Mouse (Mus musculus): Measurements from ENCODE around the gene Trim50.

Trim50 gene

DNA sequence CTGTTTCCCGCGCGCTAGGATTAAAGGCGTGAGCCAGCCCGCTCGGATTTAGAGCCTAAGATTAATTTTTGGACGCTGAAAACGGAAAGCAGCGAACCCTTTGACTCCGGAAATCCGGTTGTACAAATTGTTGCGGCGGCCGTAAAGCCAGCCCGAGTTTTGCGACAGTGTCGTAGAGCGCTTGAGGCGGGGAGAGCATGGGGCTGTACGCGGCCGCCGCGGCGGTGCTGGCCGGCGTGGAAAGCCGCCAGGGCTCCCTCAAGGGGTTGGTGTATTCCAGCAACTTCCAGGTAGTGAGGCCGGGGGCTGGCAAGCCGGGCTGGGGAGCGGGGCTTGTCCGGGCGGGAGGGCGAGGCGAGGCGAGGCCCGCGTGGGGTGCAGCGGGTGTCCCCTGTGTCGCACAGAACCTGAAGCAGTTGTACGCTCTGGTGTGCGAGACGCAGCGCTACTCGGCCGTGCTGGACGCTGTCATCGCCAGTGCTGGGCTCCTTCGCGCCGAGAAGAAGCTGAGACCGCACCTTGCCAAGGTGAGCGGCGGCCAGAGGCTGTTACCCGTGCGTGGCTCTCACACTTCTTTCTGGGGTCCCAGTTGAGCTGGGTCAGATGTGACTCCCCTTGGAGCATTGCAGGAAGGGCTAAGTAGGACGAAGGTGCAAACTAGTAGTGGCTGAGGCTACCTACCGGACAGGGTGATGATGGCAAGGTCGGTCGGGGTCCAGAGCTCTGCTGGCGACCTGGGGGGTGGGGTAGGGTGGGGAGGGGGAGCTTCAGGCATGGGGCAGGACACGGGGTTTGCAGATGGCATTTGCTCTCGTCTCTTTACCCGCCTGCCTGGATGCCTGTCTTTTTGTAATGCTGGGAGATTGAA is 16.9 kb downstream of the Trim50 start, which contains the start of gene Nsun5:
Gene Nsun5, plus strand, starts transcription at position 167 of the 868 bp plus-strand sequence.
- DNase-seq (ENCODE audit: low spot score) = peak; percentile 95

DNA sequence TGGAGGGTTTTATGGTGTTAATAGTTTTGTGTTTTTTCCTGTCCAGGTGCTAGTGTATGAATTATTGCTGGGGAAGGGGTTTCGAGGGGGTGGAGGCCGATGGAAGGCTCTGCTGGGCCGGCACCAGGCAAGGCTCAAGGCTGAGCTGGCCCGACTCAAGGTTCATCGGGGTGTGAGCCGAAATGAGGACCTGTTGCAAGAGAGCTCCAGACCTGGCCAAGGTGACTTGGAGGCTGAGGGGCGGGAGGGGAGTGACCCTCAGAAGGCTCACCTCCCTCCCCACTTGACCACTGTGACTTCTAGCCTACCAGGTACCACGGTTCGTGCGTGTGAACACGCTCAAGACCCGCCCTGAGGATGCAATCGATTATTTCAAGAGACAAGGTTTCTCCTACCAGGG is 18.1 kb downstream of the Trim50 start:
- no peak for DNase-seq (ENCODE audit: low spot score)

DNA sequence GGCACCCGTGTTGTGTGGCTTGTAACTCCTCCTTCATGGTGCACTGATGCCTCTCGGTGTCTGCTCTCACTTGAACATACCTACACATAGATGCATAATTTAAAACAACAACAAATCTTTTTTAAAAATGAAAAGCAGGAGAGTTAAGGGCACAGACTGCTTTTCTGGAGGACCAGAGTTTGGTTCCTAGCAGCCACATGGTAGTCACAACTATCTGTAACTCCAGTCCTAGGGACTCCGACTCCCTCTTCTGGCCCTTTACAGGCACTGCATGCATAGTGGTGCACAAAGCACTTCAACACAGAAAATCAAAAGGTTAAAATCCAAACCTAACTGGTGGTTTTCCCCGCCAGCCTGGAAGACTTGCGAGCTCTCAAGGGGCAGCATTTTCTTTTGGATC is 20.5 kb downstream of the Trim50 start:
- DNase-seq (ENCODE audit: low spot score) = no peak

DNA sequence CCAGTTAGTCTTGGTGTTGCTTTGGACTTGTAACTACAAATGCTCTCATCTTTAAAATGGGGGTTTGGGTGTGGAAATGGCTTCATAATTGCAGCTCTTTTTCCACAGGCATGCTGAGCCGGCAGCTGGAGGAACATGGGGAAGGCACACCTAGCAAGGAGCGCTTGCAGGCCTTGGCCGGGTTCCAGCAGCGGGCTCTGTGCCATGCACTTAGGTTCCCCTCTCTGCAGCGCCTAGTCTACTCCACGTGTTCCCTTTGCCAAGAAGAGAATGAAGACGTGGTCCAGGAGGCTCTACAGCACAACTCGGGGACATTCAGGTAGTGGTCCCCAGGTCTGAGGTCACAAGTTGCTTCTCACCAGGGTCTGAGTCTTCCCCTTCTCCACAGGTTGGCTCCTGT is 22.1 kb downstream of the Trim50 start:
- DNase-seq (ENCODE audit: low spot score) = peak; percentile 14

DNA sequence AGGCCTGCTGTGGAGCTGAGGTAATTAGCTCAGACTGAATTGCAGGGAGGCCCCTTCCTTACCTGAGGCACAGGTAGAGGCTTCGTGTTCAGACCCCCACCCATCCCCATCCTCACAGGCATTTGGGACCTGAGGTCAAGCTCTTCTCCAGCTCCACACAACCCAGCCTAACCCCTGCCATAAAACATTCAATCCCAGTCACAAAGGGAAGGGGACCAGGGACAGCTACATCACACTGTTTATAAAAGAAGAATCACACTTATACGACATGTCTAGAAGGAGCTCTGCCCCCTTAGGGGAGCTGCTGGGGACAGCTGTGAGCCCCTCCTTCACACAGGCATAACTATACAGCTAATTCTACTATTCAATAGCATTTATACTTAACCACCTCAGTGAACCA is 23.2 kb downstream of the Trim50 start:
- no peak for DNase-seq (ENCODE audit: low spot score)

DNA sequence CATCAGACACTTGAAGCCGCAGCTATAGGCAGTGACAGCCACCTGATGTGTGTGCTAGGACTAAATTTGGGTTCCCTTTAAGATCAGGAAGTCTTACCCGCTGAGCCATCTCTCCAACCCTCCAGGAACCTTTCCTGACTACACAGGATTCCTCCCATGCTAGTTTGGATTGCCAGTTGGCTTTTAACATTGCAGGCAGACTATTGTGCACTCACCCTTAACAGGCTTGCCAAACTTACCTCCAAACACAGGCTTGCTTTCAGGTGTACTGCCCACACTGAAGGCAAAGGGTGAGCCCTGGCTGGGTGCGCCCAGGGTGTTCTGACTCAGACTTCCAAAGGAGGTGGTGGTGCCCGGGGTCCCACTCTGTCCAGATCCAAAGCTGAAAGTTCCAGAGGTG is 27.6 kb downstream of the Trim50 start:
- no peak for DNase-seq (ENCODE audit: low spot score)

DNA sequence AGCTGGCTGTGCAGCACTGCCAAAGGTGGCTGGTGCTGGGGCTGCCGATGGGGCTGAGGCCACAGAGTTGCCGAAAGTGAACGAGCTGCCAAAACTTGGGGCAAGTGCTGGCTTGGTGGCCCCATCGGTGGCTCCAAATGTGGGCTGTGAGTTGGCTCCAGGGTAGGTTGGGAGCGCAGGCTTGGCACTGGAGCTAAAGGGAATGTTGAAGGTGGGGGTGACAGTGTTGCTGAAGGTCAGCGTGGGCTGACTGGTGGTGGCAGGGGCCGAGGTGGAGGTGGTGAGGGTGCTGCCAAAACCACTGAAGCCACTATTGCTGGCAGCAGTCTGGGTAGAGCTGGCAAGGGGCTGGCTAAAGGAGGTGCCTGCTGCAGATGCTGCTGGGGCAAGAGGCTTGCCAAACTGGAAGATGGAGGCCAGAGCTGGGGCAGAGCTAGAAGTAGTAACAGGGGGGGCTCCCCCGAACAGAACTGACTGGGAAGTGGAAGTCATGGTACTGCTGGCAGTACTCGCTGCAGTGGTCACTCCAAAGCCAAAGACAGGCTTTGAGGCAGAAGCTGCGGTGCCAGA is 28.3 kb downstream of the Trim50 start:
- no peak for DNase-seq (ENCODE audit: low spot score)

DNA sequence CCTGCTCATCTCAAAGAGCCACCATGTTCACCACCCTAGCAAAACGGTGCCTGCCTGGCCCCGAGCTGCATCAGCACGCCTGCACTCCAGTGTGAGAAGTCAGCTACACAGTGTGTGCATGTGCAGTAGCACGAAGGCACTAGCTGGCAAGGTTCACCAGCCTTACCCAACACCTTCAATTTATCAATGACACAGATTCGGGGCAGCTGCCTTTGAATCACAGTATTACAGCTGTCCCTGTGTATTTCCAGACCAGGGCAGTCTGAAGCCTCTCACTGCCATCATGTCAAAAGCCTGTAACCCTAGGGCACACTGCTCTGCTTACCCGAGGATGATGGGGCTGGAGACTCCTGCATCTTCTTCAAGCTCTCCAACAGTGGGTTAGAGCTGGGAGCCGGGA is 29.7 kb downstream of the Trim50 start:
- no peak for DNase-seq (ENCODE audit: low spot score)

DNA sequence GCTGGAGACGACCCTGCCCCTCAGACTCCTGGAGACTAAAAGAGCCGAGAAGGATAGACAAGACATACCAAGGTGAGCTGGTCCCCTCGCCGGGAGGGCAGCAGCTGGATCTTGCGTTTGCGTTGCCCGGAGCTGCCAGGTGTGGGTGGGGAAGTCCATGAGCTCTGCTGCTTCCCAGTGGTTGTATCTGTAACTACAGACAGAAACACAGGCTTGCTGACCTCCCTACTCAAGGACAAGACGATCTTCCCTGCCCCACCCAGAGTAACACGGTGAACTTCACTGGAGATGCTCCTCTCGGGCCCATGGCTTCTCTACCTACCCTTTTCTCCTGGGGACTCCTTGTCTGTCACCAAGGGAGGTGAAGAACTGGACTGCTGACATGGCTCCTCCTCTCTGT is 30.7 kb downstream of the Trim50 start:
- DNase-seq (ENCODE audit: low spot score) = no peak

DNA sequence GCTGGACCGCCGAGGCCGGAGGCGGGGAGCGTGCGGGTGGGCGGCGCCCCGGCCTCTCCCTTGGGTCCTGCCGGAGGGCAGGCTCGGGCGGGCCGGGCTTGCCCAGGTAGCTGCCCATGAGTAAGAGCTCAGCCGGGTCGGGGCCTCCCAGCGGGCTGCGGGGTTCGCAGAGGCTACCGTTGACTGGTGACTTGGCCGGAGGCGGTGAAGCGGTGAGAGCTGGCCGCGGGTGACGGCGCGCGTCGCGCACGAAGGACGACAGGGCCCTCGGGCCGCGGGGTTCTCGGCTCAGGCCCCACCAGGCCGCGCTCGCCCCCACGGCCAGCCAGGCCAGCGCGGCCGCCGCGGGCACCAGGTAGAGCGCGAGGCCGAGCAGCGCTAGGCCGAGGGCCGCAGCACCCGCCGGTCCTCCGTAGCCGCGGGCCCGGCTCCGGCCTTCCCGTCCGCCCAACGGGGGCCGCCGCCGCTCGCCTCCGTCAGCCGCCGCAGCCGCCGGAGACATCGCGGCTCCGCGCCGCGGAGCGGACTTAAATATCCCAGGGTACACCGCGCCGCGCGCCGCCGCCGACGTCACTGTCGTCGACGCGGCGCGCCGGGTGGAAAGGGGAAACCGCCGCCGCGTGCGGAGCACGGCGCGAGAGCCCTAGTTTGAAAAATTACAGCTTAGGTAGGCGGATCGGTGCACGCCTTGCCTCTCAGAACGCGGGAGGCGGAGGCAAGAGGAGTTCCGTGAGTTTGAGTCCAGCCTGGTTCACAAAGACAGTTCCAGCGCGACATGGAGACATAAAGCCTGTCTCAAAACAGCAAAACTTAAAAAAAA is 41.1 kb downstream of the Trim50 start, which contains the start of gene Pom121:
Gene Pom121, minus strand, starts transcription at position 543 of the 820 bp plus-strand sequence.
- DNase-seq (ENCODE audit: low spot score) = peak; percentile 79

DNA sequence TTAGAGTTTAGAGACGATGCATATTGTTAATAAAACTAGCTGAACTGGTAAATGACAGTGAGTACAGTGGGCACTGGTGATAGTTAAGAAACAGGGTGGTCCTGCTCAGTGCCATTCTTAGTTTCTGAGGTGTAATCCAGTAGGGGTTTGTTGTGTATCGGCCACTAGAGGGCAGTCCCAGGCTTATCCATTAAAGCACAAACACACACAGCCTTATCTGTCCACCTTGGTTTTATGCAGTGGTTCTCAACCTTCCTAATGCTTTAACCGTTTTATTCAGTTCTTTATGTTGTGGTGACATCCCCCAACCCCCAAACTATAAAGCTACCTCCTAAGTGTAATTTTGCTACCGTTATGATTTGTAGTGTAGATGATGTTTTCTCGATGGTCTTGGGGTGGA is 42.7 kb downstream of the Trim50 start:
- peak; percentile 30 for DNase-seq (ENCODE audit: low spot score)

DNA sequence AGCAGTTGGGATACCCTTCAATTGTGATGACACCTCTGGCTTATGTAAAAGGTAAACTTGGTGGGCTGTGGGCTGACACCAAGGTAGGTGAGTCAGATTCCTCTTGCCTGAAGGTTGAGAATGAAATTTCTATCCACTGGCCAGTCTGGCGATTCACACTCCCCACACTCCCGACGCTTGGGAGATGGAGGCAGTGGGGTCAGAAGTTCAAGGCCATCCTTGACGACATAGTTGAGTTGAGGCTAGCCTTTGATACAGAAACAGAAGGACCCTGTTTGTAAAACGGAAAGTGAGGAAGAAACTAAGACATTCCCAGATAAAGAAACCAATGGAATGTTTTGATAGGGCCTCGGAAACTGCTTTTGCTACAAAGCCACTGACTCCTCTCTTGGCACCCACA is 46.3 kb downstream of the Trim50 start:
- no peak for DNase-seq (ENCODE audit: low spot score)

DNA sequence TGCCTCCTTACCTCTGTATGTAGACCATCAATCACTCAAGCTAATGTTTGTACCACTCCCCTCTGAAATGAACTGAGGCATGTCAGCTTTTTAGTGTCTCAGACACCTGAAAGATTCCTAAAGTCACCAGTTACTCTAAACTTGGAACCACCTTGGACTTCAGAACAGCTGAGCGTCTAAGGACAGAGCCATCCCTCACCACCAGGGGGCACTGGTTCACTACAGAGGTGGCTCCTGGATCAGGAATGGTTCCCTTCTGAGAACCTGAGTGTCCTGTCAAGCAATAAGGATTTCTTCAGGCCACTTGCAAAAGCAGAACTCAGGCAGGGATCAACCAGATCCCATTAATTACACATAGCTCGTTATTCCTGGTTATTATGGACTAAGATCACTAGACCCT is 47.1 kb downstream of the Trim50 start:
- DNase-seq (ENCODE audit: low spot score) = peak; percentile 74

DNA sequence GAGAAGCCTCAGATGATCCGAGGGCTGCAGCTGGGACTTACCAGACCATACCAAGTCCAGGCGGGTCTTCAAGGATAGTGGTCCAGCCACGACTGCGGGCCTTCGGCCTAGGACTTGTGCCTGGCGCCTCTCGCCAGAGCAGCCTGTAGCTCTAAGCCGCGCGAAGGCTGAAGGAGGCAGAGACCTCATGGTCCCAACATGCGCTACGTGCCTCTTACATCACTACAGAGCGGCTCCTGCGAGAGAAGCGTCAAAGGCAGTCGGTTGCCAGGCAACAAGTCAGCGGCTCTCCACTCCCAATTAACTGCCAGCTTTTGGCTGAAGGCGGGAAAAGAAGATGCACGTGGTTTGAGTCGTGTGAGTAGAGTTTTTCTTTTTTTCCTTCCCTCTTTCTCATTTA is 51.5 kb downstream of the Trim50 start:
- no peak for DNase-seq (ENCODE audit: low spot score)

DNA sequence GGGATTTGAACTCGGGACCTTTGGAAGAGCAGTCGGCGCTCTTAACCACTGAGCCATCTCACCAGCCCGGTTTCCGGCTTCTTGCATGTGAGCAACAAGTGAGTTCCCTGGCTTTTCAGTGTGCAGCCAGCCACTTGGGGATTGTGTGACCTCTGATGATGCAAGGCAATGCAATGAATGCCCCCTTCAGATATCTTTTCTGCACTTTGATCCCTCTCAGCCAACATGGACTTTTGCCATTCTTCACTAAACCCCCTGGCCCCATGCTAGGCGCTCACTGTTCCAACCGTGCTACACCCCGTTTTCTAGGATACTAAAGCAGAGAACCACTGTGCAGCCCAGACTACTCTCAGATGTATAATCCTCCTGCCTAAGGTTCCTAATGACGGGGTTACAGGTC is 52.3 kb downstream of the Trim50 start:
- no peak for DNase-seq (ENCODE audit: low spot score)

DNA sequence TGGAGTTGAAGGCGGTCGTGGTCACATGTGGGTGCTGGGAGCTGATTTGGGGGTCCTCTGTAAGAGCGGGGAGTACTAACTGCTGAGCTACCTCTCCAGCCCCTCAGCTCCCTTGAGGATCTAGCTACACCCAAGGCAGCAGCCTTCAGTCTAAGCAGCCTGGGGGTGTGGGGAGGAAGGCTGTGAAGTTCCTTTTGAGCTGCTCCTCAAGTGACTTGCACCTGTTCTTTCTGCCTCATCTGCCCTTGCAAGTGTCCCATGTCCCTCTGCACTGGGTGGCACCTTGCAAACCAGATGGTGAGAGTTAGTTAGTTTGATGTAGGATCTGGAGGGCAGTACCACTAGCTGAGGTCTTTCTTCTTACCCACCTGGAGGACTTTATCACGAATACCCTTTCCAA is 55.0 kb downstream of the Trim50 start:
- DNase-seq (ENCODE audit: low spot score) = no peak

DNA sequence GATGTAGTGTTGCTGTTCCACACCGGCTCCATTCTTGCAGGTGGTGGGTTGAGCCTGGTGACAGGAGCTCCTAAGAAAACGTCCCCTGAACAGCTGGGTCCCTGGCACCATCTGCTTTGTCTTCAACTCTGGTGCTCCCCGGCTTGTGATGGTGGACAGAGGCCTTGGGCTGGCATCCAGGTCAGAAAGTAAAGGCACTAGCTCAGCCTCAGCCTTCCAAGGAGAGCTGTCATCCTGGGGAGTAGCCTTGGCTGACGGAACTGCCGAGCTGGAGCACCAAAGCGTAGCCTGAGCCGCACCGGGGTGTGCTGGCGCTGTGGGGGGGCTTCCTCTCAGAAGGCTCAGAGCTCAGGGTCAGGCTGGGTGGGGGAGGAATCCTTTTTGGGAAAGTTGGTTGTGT is 57.2 kb downstream of the Trim50 start:
- no peak for DNase-seq (ENCODE audit: low spot score)

All from lung, postnatal 25 days (tissue).